Mouse (Mus musculus): ENCODE measurements around the gene Tspan11. TPM values are rescaled to one million over a fixed set of nuclear protein-coding genes. Genes with fewer than 3 reads are reported as not detected.

Tspan11 gene
- total and polyA plus RNA-seq, 2 experiments from 2014 or later, result 3.6 to 5.6 TPM

DNA sequence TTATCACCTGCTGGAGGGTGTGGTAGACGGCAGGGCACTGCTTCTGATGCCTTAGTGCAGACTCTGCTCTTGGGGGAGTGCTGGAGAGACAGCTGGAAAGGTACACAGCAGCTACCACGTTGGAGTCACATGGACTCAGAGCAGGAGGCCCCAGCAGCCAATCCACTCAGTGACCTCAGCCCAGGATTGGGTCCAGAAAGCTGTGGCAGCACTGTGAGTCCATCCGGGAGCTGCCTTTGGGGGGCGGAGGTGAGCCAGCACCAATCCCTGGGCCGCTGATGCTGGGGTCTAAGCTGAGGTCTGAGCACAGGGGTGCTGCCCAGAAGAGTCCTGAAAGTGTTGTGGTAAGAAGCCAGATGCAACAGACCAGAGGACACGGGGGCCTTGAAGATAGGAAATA, 7.6 kb downstream of the Tspan11 start:
- no peak for TF ChIP-seq CTCF (IDR thresholded peaks at IDR 0.05; ENCODE audit: low read depth)
- ATAC-seq, result no peak
- H3K27me3 ChIP-seq (ENCODE audit: insufficient read depth, low read length), result no peaks in the 10 kb centered on the region
- H3K4me2 ChIP-seq (ENCODE audit: low read depth, low read length), result no peak overlapping the region
- no peaks in the 10 kb centered on the region for H3K36me3 ChIP-seq (ENCODE audit: insufficient read depth, low read length)
- DNase-seq (ENCODE audit: low spot score), result no peak
- WGBS, result 50% methylated on average over 6 of the region's 6 CpGs
- no peak overlapping the region for H3K4me3 ChIP-seq (ENCODE audit: low read length)
- 0 out of 2 replicates have a peak, but pooled peaks cover 5% of the 10 kb centered on the region for H3K4me1 ChIP-seq (ENCODE audit: insufficient read depth, low read length)
- H3K9me3 ChIP-seq (ENCODE audit: low read length), result no peaks in the 10 kb centered on the region
- no peak overlapping the region for H3K9ac ChIP-seq (replicated peaks; ENCODE audit: low read length)
- H3K27ac ChIP-seq, result no peak overlapping the region

DNA sequence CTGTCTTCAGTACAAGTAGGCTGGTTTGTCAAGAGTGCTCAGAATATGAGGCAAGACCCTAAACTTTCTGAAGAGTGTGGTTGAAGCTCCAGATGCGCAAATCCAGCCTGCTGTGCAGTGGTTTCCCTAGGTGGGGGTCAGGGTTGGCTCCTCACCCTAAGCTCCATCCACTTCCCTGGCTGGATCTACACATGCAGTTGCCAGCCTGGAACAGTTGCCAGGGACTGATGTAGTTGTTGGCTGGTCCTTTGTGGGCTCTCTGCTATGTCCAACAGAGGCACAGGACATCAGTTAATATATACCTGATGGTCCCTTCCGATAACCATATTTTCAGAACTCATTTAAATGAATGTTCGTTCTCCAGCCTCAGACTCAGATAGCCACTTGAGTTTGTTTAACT, 9.0 kb downstream of the Tspan11 start:
- Histone ChIP-seq H3K9me3 (ENCODE audit: low read length) (no peaks in the 10 kb centered on the region), H3K4me3 (ENCODE audit: low read length) (no peak overlapping the region), H3K4me1 (ENCODE audit: insufficient read depth, low read length) (0 out of 2 replicates have a peak, but pooled peaks cover 5% of the 10 kb centered on the region), H3K27me3 (ENCODE audit: insufficient read depth, low read length) (no peaks in the 10 kb centered on the region), H3K9ac (replicated peaks; ENCODE audit: low read length) (no peak overlapping the region), H3K4me2 (ENCODE audit: low read depth, low read length) (no peak overlapping the region), H3K27ac (no peak overlapping the region), H3K36me3 (ENCODE audit: insufficient read depth, low read length) (no peaks in the 10 kb centered on the region)
- TF ChIP-seq CTCF (IDR thresholded peaks at IDR 0.05; ENCODE audit: low read depth), result no peak
- 82% methylated on average over 3 of the region's 3 CpGs for WGBS
- ATAC-seq, result no peak
- DNase-seq (ENCODE audit: low spot score), result no peak

DNA sequence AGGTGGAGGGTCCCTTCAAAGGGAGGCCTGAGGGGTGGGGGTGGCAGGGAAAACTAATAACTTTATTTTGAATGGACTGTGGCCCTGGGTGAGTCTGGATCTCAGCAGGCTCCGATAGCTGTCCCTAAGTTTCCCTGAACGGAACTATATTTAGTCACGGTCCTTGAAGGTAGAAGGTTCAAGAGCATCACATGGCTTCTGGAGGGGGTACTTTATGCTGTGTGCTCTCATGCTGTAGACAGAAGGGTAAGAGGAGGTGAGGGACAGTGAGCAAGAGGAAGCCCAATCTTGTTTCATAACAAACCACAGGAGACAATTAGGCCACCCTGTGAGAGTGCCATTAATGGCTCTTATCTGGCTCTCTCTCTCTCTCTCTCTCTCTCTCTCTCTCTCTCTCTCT, 10.0 kb downstream of the Tspan11 start:
- WGBS, result 90% methylated on average over 3 of the region's 3 CpGs
- Histone ChIP-seq H3K4me1 (ENCODE audit: insufficient read depth, low read length) (0 out of 2 replicates have a peak, but pooled peaks cover 5% of the 10 kb centered on the region), H3K36me3 (ENCODE audit: insufficient read depth, low read length) (no peaks in the 10 kb centered on the region), H3K27me3 (ENCODE audit: insufficient read depth, low read length) (no peaks in the 10 kb centered on the region), H3K27ac (no peak overlapping the region), H3K4me2 (ENCODE audit: low read depth, low read length) (no peak overlapping the region), H3K9ac (replicated peaks; ENCODE audit: low read length) (no peak overlapping the region), H3K4me3 (ENCODE audit: low read length) (no peak overlapping the region), H3K9me3 (ENCODE audit: low read length) (no peaks in the 10 kb centered on the region)
- DNase-seq (ENCODE audit: low spot score) (no peak), ATAC-seq (no peak)
- no peak for TF ChIP-seq CTCF (IDR thresholded peaks at IDR 0.05; ENCODE audit: low read depth)

DNA sequence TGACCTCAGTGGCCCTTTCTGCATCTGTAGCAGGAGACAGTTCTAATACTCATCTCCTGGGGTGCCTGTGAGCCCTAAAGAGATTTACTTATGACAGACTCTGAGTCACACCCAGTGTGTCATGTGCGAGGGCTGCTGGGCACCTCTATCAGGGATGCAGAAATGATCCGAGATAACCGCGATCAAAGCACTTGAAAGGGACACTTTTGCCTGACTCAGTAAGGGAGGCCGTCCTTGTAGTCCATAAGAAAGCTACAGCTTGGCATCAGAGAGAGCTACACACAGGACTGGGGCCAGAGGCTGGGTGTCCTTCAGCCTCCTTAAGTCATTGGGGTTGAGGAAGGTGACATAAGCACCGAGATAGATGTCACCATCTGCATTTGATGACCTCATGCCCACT, 12.7 kb downstream of the Tspan11 start:
- H3K27me3 ChIP-seq (ENCODE audit: insufficient read depth, low read length), result no peaks in the 10 kb centered on the region
- no peaks in the 10 kb centered on the region for H3K9me3 ChIP-seq (ENCODE audit: low read length)
- H3K4me1 ChIP-seq (ENCODE audit: insufficient read depth, low read length), result 0 out of 2 replicates have a peak, but pooled peaks cover 5% of the 10 kb centered on the region
- ATAC-seq (no peak), DNase-seq (ENCODE audit: low spot score) (no peak)
- no peak overlapping the region for H3K27ac ChIP-seq
- WGBS, result 87% methylated on average over 6 of the region's 6 CpGs
- no peak overlapping the region for H3K4me3 ChIP-seq (ENCODE audit: low read length)
- no peak for TF ChIP-seq CTCF (IDR thresholded peaks at IDR 0.05; ENCODE audit: low read depth)
- no peak overlapping the region for H3K4me2 ChIP-seq (ENCODE audit: low read depth, low read length)
- no peaks in the 10 kb centered on the region for H3K36me3 ChIP-seq (ENCODE audit: insufficient read depth, low read length)
- H3K9ac ChIP-seq (replicated peaks; ENCODE audit: low read length), result no peak overlapping the region

DNA sequence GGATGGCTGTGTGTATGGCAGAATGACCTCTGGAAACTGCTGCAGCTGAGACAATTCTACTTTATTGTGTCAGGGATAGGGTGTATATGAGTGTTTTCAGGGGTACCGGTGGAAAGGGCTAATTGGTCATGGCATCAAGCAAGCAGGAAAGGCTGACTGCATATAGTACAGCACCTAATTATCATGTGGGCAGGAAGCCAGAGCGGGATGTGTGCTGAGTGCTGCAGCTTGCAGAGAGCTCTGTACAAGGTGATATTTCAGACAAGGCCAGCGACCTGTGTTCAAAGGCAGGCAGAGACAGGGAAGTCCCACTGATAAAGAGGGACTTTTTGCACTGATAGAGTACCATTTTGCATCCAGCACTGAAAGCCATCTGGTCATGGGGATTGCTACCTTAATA, 13.9 kb downstream of the Tspan11 start:
- H3K36me3 ChIP-seq (ENCODE audit: insufficient read depth, low read length), result no peaks in the 10 kb centered on the region
- H3K4me1 ChIP-seq (ENCODE audit: insufficient read depth, low read length), result 0 out of 2 replicates have a peak, but pooled peaks cover 5% of the 10 kb centered on the region
- H3K9me3 ChIP-seq (ENCODE audit: low read length), result no peaks in the 10 kb centered on the region
- no peak overlapping the region for H3K4me2 ChIP-seq (ENCODE audit: low read depth, low read length)
- no peak overlapping the region for H3K27ac ChIP-seq
- no peak for TF ChIP-seq CTCF (IDR thresholded peaks at IDR 0.05; ENCODE audit: low read depth)
- H3K27me3 ChIP-seq (ENCODE audit: insufficient read depth, low read length), result no peaks in the 10 kb centered on the region
- 63% methylated on average over 3 of the region's 3 CpGs for WGBS
- H3K9ac ChIP-seq (replicated peaks; ENCODE audit: low read length), result no peak overlapping the region
- DNase-seq (ENCODE audit: low spot score) (peak; percentile 29), ATAC-seq (no peak)
- no peak overlapping the region for H3K4me3 ChIP-seq (ENCODE audit: low read length)

DNA sequence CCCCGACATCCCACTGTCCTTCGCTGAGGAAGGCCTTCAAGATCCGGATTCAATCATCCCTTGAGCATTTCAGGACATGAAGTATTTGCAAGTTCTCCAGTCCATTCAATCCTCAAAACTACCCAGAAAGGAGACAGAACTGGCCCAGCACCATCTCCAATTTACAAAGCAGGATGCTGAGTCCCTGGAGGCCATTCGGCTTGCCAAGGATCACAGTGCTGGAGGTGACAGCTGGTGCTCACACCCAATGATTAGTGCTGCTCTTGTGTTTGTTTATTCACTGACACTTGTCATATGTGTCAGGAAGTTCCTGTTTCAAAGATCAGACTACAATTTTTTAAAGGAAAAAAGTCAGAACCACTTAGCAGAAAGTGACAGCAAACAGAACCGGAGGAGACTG, 14.3 kb downstream of the Tspan11 start:
- no peak overlapping the region for H3K4me3 ChIP-seq (ENCODE audit: low read length)
- no peak overlapping the region for H3K9ac ChIP-seq (replicated peaks; ENCODE audit: low read length)
- DNase-seq (ENCODE audit: low spot score) (peak; percentile 57), ATAC-seq (no peak)
- no peaks in the 10 kb centered on the region for H3K27me3 ChIP-seq (ENCODE audit: insufficient read depth, low read length)
- H3K4me1 ChIP-seq (ENCODE audit: insufficient read depth, low read length), result 0 out of 2 replicates have a peak, but pooled peaks cover 5% of the 10 kb centered on the region
- H3K36me3 ChIP-seq (ENCODE audit: insufficient read depth, low read length), result no peaks in the 10 kb centered on the region
- no peak overlapping the region for H3K4me2 ChIP-seq (ENCODE audit: low read depth, low read length)
- H3K9me3 ChIP-seq (ENCODE audit: low read length), result no peaks in the 10 kb centered on the region
- H3K27ac ChIP-seq, result no peak overlapping the region
- TF ChIP-seq CTCF (IDR thresholded peaks at IDR 0.05; ENCODE audit: low read depth), result no peak
- 73% methylated on average over 5 of the region's 5 CpGs for WGBS

DNA sequence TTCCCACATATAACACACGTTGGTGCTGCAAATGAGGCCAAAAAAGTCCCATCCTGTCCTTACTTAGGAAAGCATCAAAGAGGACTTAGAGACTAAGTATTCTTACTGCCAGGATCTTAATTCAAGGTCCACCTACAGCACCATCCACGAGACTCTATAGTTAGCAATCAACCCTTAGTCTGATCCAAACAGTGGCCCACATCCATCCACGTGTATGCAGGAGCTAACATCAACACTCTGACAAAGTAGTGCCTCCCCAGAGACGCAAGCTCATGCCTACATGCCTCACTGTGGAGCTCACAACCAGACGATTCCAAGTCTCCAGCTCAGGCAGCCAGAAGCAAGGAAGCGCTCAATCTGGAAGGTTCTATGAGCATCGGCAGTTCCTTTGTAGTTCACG, 15.2 kb downstream of the Tspan11 start:
- H3K27me3 ChIP-seq (ENCODE audit: insufficient read depth, low read length), result no peaks in the 10 kb centered on the region
- H3K27ac ChIP-seq, result no peak overlapping the region
- TF ChIP-seq CTCF (IDR thresholded peaks at IDR 0.05; ENCODE audit: low read depth), result no peak
- H3K36me3 ChIP-seq (ENCODE audit: insufficient read depth, low read length), result no peaks in the 10 kb centered on the region
- WGBS, result 84% methylated on average over 8 of the region's 8 CpGs
- ATAC-seq (no peak), DNase-seq (ENCODE audit: low spot score) (no peak)
- no peaks in the 10 kb centered on the region for H3K9me3 ChIP-seq (ENCODE audit: low read length)
- 0 out of 2 replicates have a peak, but pooled peaks cover 5% of the 10 kb centered on the region for H3K4me1 ChIP-seq (ENCODE audit: insufficient read depth, low read length)
- H3K9ac ChIP-seq (replicated peaks; ENCODE audit: low read length), result no peak overlapping the region
- no peak overlapping the region for H3K4me3 ChIP-seq (ENCODE audit: low read length)
- no peak overlapping the region for H3K4me2 ChIP-seq (ENCODE audit: low read depth, low read length)
